Mouse (Mus musculus) C2C12 (cell line): ENCODE measurements around the gene Lce1j. TPM values are rescaled to one million over a fixed set of nuclear protein-coding genes. Genes with fewer than 3 reads are reported as not detected.

Source experiments
- H3K27me3 ChIP-seq: one replicate; pipeline ENCODE4 v1.6.1; 2011; ENCODE audit not compliant: control insufficient read depth, insufficient read depth, insufficient read length
- H3K36me3 ChIP-seq: one replicate; pipeline ENCODE4 v1.6.1; 2011; ENCODE audit not compliant: control insufficient read depth, insufficient read depth
- H3K4me3 ChIP-seq: one replicate; pipeline ENCODE4 v1.5.1; 2011; ENCODE audit warnings: mild to moderate bottlenecking, control low read depth; ENCODE audit not compliant: poor library complexity, insufficient read depth, severe bottlenecking
- H3K79me2 ChIP-seq: one replicate; pipeline ENCODE4 v1.6.1; 2011; ENCODE audit not compliant: control insufficient read depth, insufficient read depth
- H3K79me3 ChIP-seq: one replicate; pipeline ENCODE4 v1.6.1; 2011; ENCODE audit warnings: low read depth, control low read depth
- H3ac ChIP-seq: one replicate; pipeline ENCODE3; 2011; ENCODE audit warnings: low read depth; ENCODE audit not compliant: control insufficient read depth, insufficient read length
- CEBPB ChIP-seq: IDR thresholded peaks from one replicate; pipeline ENCODE4 v1.6.1; 2011; ENCODE audit warnings: low read depth, mild to moderate bottlenecking, control low read depth, moderate library complexity
- CTCF ChIP-seq: IDR thresholded peaks from one replicate; pipeline ENCODE4 v1.5.1; 2011; ENCODE audit not compliant: control insufficient read depth, insufficient read depth, insufficient read length
- FOSL1 ChIP-seq: IDR thresholded peaks from one replicate; pipeline ENCODE4 v1.8.0; 2011; ENCODE audit warnings: mild to moderate bottlenecking, low read length; ENCODE audit not compliant: poor library complexity, insufficient read depth, severe bottlenecking
- MAX ChIP-seq: IDR thresholded peaks from one replicate; pipeline ENCODE4 v1.6.1; 2011; ENCODE audit warnings: mild to moderate bottlenecking, control low read depth
- MYOD1 ChIP-seq: IDR thresholded peaks from one replicate; pipeline ENCODE4 v1.6.1; 2011; ENCODE audit warnings: low read depth; ENCODE audit not compliant: control insufficient read depth, insufficient read length
- MYOG ChIP-seq: IDR thresholded peaks from one replicate; pipeline ENCODE4 v1.6.1; 2011; ENCODE audit not compliant: control insufficient read depth, insufficient read length; ENCODE audit errors: extremely low read depth
- USF1 ChIP-seq: IDR thresholded peaks from one replicate; pipeline ENCODE4 v1.6.1; 2011; ENCODE audit warnings: low read depth, mild to moderate bottlenecking, control low read depth, moderate library complexity
- polyA plus RNA-seq: library from polyadenylated mRNA; unstranded; fragments of >200 nt; fragmentation: generic; extraction: Trizol; gene quantifications from one replicate; pipeline ENCODE4 v1.2.1, GENCODE M21; 2012; ENCODE audit warnings: missing spikeins

The Lce1j gene
- polyA plus RNA-seq, 1 experiment: not detected

GRCm38 (mm10) chr3:92778799-92779198 is 11.5 kb downstream of the Lce1j start, which contains the start of gene Lce1i:
Lce1i (minus strand) TSS chr3:92778899.
- H3ac ChIP-seq: no peak within 1 kb of the TSS
- H3K4me3 ChIP-seq: no peak within 1 kb of the TSS
- H3K27me3 ChIP-seq: peaks cover 4% of the 10 kb centered on the region
- no peak for TF ChIP-seq USF1
- TF ChIP-seq CEBPB: no peak
- no peak for TF ChIP-seq FOSL1
- no peak for TF ChIP-seq CTCF
- H3K79me2 ChIP-seq: no peaks in the 10 kb centered on the region
- H3K79me3 ChIP-seq: no peaks in the 10 kb centered on the region
- H3K36me3 ChIP-seq: no peaks in the 10 kb centered on the region

GRCm38 (mm10) chr3:92771573-92771972 is 18.7 kb downstream of the Lce1j start:
- no peak for TF ChIP-seq CEBPB
- TF ChIP-seq FOSL1: no peak
- TF ChIP-seq CTCF: no peak
- TF ChIP-seq MYOG: no peak
- no peak for TF ChIP-seq MAX
- no peak for TF ChIP-seq USF1
- TF ChIP-seq MYOD1: no peak
- Histone ChIP-seq H3K4me3 (no peak overlapping the region), H3K79me2 (no peaks in the 10 kb centered on the region), H3ac (no peak overlapping the region), H3K36me3 (no peaks in the 10 kb centered on the region), H3K79me3 (no peaks in the 10 kb centered on the region), H3K27me3 (peaks cover 4% of the 10 kb centered on the region)

GRCm38 (mm10) chr3:92764965-92765364 is 25.3 kb downstream of the Lce1j start, which contains the start of gene Lce1h:
Lce1h (minus strand) TSS chr3:92765065.
- TF ChIP-seq CTCF (no peak), MAX (no peak), CEBPB (no peak), USF1 (no peak), MYOD1 (no peak), FOSL1 (no peak), MYOG (no peak)

GRCm38 (mm10) chr3:92753197-92753596 is 37.1 kb downstream of the Lce1j start:
- H3K79me2 ChIP-seq: no peaks in the 10 kb centered on the region
- H3K36me3 ChIP-seq: no peaks in the 10 kb centered on the region
- H3K4me3 ChIP-seq: no peak overlapping the region
- no peaks in the 10 kb centered on the region for H3K27me3 ChIP-seq
- no peak overlapping the region for H3ac ChIP-seq
- H3K79me3 ChIP-seq: no peaks in the 10 kb centered on the region
- TF ChIP-seq MYOG: no peak
- no peak for TF ChIP-seq CEBPB
- no peak for TF ChIP-seq MYOD1
- no peak for TF ChIP-seq MAX
- TF ChIP-seq FOSL1: no peak
- TF ChIP-seq USF1: no peak
- no peak for TF ChIP-seq CTCF

More at GRCm38 (mm10) chr3:92764965-92765364, 25.3 kb downstream of the Lce1j start, which contains the start of gene Lce1h:
- no peaks in the 10 kb centered on the region for H3K79me3 ChIP-seq
- H3K79me2 ChIP-seq: no peaks in the 10 kb centered on the region
- no peak within 1 kb of the TSS for H3K4me3 ChIP-seq
- no peaks in the 10 kb centered on the region for H3K27me3 ChIP-seq
- no peak within 1 kb of the TSS for H3ac ChIP-seq
- H3K36me3 ChIP-seq: no peaks in the 10 kb centered on the region

- H3K79me3 ChIP-seq: no peaks in the 10 kb centered on the region
- TF ChIP-seq FOSL1 (no peak), MYOD1 (no peak), USF1 (no peak), MYOG (no peak), MAX (no peak), CTCF (no peak), CEBPB (no peak)
- no peaks in the 10 kb centered on the region for H3K27me3 ChIP-seq
- no peaks in the 10 kb centered on the region for H3K79me2 ChIP-seq
- no peak within 1 kb of the TSS for H3K4me3 ChIP-seq
- H3K36me3 ChIP-seq: no peaks in the 10 kb centered on the region
- H3ac ChIP-seq: no peak within 1 kb of the TSS
Measured at GRCm38 (mm10) chr3:92752238-92752637, 38.1 kb downstream of the Lce1j start, which contains the start of gene Lce1g. Lce1g (minus strand) TSS chr3:92752338.

GRCm38 (mm10) chr3:92738996-92739395 is 51.3 kb downstream of the Lce1j start, which contains the start of gene Gm38119:
Gm38119 (minus strand) TSS chr3:92739096.
- Histone ChIP-seq H3K4me3 (no peak within 1 kb of the TSS), H3K79me3 (no peaks in the 10 kb centered on the region), H3K36me3 (no peaks in the 10 kb centered on the region)

More at GRCm38 (mm10) chr3:92738996-92739395, 51.3 kb downstream of the Lce1j start, which contains the start of gene Gm38119:
- no peaks in the 10 kb centered on the region for H3K27me3 ChIP-seq
- H3K79me2 ChIP-seq: no peaks in the 10 kb centered on the region
- no peak for TF ChIP-seq CEBPB
- no peak for TF ChIP-seq MAX
- no peak for TF ChIP-seq FOSL1
- TF ChIP-seq USF1: no peak
- no peak for TF ChIP-seq MYOG
- no peak for TF ChIP-seq MYOD1
- no peak for TF ChIP-seq CTCF
- H3ac ChIP-seq: no peak within 1 kb of the TSS

Other genes with a start within 250 kb of the Lce1j start
- 0.04 TPM for gene Ivl, start 216.8 kb downstream of the Lce1j start, polyA plus RNA-seq
- gene Smcp, start 201.5 kb downstream of the Lce1j start, polyA plus RNA-seq: not detected
- not detected for gene 2210017I01Rik, start 183.0 kb downstream of the Lce1j start, polyA plus RNA-seq
- not detected for gene Lce6a, start 168.9 kb downstream of the Lce1j start, polyA plus RNA-seq
- gene Lce1a1, start 142.2 kb downstream of the Lce1j start, polyA plus RNA-seq: not detected
- gene Lce1b, start 133.6 kb downstream of the Lce1j start, polyA plus RNA-seq: not detected
- not detected for gene Lce1a2, start 120.2 kb downstream of the Lce1j start, polyA plus RNA-seq
- gene Lce1c, start 111.3 kb downstream of the Lce1j start, polyA plus RNA-seq: not detected
- not detected for gene Lce1d, start 103.3 kb downstream of the Lce1j start, polyA plus RNA-seq
- gene Lce1e, start 81.4 kb downstream of the Lce1j start, polyA plus RNA-seq: not detected
- gene Lce1f, start 70.2 kb downstream of the Lce1j start, polyA plus RNA-seq: 0.83 TPM
- not detected for gene Gm38119, start 51.4 kb downstream of the Lce1j start, polyA plus RNA-seq
- 14.2 TPM for gene Lce1g, start 38.2 kb downstream of the Lce1j start, polyA plus RNA-seq
- gene Lce1h, start 25.4 kb downstream of the Lce1j start, polyA plus RNA-seq: 0.35 TPM
- gene Lce1i, start 11.6 kb downstream of the Lce1j start, polyA plus RNA-seq: not detected
- gene Lce1k, start 17.4 kb upstream of the Lce1j start, polyA plus RNA-seq: not detected
- gene Kprp, start 36.7 kb upstream of the Lce1j start, polyA plus RNA-seq: not detected
- gene Lce1l, start 60.8 kb upstream of the Lce1j start, polyA plus RNA-seq: not detected
- gene 2310050C09Rik, start 79.7 kb upstream of the Lce1j start, polyA plus RNA-seq: not detected
- gene Lce3a, start 135.7 kb upstream of the Lce1j start, polyA plus RNA-seq: not detected
- gene Lce3b, start 142.5 kb upstream of the Lce1j start, polyA plus RNA-seq: not detected
- gene Lce3c, start 154.0 kb upstream of the Lce1j start, polyA plus RNA-seq: not detected
- gene Lce3d, start 166.9 kb upstream of the Lce1j start, polyA plus RNA-seq: not detected
- gene Lce3e, start 176.5 kb upstream of the Lce1j start, polyA plus RNA-seq: not detected
- not detected for gene Lce3f, start 201.7 kb upstream of the Lce1j start, polyA plus RNA-seq
- not detected for gene Crct1, start 225.2 kb upstream of the Lce1j start, polyA plus RNA-seq
- not detected for gene Lce1m, start 228.5 kb upstream of the Lce1j start, polyA plus RNA-seq